Mouse (Mus musculus) E14TG2a.4 (cell line): ENCODE measurements around the gene Slc22a18.

ENCODE experiments used
- CTCF ChIP-seq: conservative IDR thresholded peaks from 2 replicates; pipeline ENCODE4 v1.5.1; 2014; ENCODE audit warnings: low read length
- NANOG ChIP-seq: IDR thresholded peaks from 2 replicates; pipeline ENCODE4 v1.6.1; 2014; ENCODE audit warnings: borderline replicate concordance, low read length, mixed read lengths

DNA sequence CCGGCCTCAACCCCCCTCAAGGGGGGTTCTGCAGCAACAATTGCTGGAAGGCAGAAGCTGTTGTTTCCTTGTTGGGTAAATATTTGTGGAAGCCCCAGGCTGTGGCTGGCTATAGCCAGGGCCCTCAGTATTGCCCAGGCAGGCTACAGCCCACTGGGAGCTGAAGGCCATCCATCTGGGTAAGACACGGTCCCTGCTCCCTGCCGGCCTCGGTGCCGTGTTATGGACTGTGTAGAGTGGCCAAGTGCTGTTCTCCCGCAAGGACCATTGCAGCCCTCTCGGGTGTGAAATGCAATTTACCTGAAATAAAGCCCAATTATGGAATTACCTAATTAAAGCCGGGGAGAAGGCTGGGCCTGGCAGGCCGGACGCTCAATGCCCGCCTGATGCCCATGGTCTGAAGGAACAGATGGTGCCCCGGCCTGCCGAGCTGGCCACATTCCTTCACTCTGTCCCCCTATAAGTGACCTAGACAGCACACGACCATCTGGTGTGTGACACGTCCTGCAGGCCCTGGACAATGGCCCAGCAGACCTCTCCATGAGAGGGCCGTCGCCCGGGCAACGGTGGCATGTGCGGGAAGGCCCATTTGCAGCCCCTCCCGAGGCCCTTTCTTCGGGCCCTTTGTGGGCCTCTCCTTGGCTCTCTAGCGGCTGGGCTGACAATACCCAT, 45.3 kb upstream of the Slc22a18 start:
- no peak for TF ChIP-seq CTCF
- TF ChIP-seq NANOG, result no peak
